Mouse (Mus musculus): Measurements from ENCODE around the gene Sugp2.
"Not testable (repeated sequence)": the region's sequence is repeated elsewhere in the genome, so short reads cannot be mapped to it uniquely, and the experiment has no call there.

The Sugp2 gene

DNA sequence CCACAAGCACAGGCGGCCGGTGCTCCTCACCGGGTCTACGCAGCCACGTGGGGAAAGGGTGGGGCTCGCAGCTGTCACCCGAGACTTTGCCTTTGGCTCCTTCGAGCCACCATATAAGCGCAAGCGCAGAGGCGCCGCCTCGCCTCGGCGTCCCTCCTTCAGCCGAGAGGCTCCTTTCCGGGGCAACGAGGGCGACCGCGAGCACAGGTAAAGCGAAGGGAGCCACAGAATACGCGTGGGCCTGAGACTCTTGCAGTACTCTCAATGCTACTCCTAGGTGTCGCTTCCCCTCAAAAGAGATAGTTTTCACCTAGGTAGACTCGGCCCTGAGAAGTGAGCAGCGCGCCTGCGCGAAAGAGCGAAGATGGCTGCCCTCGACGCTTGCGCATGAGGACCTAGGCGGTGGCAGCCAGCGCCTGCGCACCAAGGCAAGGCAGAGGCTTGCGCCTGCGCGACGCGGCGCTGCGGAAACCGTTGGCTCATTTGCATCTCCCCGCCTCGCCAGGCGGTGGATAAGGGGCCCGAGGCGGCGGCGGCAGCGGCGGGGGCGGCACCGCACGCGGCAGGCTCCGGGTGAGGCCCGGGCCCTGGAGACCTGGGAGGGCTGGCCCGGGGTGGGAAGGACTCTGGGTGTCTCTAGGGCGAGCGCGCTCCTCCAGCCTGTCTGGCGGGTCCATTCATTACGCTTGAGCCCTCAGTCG is at the start of gene Sugp2, which contains the start of gene Armc6:
Gene Sugp2, plus strand, starts transcription at position 147 of the 701 bp plus-strand sequence.
Gene Armc6, minus strand, starts transcription at position 387 of the 701 bp plus-strand sequence.
- peak; percentile 96 for DNase-seq

DNA sequence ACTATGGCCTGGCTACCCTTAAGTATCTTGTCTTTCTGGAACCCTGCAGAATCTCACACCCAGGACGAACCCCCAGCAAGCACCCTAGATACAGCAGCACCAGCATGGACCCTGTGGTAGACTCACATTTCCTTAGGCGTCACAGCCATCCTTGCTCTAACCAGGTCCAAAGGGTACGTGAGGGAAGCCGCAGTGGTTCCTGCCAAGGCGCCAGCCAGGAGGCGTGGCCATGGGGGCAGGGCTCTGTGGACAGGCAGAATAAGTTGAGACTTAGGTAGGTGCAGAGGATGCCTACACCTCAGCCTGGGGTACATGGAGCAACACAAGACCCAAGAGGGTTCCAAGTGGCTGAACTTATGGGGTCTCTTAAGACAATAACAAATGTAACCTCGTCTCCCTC is 45.3 kb upstream of the Sugp2 start:
- no peak for DNase-seq

DNA sequence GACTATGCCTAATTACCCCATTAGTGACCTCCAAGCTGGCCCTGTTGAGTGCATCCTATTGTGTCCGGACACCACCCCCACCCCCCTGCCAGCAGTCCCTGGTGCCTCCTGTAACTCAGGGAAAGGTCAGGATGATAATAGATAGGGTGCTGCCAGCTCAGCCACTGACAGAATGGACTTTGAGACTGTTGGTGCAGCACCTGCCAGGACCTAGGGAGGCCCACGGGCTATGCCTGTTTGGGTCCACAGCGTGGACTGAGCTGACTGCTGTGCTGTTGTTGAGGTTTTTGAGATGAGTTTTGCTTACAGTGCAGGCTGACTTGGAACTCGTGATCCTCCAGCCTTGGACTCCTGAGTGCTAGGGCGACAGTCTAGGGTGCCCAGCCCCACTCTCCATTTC is 40.8 kb upstream of the Sugp2 start:
- DNase-seq = no peak

DNA sequence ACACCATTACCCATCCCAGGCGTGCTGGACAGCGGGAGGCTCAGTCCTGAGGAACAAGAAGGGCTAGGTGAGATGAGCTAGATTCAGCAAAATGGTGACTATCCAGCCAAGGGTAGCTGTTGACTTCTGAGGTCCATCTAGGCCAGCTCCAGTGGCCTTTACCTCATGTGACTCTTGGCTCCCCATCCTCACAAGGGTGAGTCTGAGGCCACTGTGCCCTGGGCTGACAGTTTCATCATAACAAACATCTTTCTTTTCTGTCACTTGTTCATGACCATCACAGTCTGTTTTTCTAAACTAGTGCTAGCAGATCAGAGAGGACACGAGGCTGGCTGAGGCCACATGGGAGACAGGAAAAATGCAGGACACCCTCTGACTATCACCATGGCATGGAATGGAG is 39.8 kb upstream of the Sugp2 start:
- DNase-seq = no peak

DNA sequence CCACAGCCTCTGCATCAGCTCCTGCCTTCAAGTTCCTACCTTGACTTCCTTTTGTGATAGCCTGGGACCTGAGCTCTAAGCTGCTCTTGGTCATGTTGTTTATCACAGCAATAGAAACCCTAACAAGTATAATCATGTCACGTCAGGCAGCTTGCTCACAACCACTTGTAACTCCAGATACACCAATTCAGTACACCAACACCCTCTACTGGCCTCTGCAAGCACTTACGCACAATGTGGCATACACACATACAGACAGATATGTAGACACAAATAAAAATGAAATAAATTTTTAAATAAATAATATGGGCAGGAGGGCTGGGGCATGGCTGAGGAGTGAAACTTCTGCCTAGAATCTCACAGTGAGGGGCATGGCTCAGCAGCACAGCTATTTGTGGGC is 38.3 kb upstream of the Sugp2 start:
- DNase-seq = no peak

DNA sequence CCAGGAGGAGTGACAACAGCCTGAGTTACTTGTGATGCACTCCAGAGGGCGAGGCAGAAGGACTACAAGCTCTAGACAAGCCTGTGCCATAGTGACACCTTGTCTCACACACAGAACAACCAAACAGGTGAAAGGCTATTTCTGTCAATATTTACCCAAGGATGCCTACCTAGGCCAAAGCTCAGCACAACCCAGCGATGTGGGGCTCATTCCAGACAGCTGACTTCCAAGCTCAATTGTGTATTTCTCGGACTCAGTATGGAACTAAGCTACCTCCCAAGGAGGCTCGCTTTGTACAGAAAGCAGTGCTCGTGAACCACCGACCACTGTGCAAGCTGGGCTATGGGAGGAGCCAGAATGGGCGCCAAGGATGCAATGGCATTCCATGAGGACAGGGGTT is 36.4 kb upstream of the Sugp2 start:
- DNase-seq = no peak

DNA sequence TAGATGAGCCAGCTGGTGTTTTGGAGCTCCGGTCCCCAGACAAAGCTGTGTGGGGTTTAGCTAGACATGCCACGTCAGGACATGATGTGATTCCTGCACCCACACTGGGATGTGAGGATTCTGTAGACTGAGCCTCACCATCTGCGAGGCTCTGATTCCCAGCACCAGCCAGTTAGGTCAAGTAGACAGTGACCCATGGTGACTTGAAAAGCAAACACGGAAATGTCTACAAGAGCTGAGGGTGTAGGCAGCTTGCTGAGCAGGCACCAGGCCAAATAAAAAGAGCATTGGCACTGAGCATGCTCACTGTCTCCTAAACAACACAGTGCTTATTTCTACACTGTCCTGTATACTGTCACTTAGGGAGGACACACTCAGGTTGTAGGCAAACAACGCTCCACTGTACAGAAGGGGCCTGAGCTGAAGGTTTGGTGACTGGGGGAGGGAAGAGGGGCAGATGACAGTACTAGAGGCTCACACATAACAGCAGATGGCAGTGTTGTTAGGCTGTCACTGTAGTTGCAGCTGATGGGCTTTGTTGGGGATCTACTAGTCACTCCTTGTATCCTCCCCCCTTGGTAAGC is 33.8 kb upstream of the Sugp2 start:
- DNase-seq = peak; percentile 33

DNA sequence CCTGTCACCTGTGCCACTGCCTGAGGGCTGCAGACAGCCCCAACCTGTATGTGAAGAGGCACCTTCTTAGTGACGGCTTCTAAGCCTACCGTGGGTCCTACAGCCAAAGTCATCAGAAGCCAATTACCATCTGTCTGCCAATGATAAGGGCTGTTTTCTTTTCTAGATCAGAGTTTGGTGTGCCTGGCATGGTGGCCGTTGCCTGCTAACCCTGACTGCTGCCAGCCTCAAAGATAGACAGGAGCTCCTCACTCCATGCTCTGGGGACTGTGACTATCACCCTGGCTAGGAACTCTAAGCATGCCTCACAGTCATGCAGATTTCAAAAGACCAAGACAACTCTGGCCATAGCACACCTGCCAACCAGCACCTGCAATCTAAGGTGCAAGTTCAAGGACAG is 32.6 kb upstream of the Sugp2 start:
- DNase-seq = no peak

DNA sequence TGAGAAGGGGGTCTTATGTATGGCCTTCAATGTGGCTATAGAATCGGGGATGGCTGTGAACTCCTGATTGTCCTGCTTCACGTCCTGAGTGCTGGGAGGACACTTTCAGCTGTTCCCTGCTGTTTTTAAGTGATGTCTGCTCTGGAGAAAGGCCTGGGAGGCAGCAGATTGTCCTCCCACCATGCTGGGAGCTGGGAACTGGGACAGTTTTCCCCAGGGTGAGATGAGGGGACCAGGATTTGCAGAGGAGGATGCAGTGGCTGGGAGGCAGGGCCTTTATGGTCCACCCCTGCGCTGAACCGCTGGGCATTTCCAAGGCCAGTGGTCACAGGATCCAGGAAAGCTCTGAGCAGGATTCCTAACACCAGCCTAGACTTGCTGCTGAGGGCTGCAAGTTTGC is 31.0 kb upstream of the Sugp2 start:
- no peak for DNase-seq

DNA sequence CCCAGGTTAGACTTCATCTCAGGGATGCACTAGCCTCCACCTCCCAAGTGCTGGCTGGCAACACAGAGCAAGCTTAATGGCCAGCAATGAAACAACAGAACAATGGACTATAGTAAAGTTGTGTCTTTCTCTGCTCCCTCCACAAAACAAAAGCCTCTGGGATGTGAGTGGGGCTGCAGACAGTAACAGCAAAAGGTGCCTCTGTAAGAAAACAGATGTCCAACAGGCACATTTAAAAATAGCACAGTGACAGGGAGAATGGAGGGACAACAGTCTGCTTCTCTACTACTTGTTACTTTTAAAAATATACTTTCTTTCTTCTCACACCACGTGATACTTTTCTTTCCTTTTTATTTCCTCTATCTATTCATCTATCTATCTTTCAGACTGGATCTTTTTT is 29.3 kb upstream of the Sugp2 start:
- no peak for DNase-seq

DNA sequence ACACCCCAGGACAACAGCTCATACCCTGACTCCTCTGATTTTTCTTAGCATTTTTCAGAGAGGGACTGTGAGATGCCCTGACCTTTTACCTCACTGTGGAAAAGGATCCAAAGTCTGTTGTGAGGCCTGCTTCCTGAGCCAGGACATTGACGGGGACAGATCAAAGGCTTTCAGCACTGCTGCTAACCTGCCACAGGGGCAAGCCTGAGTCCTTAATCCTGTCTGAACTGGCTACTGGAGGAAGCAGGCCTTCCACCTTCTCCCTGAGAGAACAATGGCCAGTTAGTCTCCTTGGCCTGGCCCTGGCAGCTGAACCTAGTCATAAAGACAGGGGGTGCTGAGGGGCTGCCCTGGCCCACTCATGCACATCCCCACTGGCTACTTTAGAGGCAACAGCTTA is 25.9 kb upstream of the Sugp2 start:
- no peak for DNase-seq

DNA sequence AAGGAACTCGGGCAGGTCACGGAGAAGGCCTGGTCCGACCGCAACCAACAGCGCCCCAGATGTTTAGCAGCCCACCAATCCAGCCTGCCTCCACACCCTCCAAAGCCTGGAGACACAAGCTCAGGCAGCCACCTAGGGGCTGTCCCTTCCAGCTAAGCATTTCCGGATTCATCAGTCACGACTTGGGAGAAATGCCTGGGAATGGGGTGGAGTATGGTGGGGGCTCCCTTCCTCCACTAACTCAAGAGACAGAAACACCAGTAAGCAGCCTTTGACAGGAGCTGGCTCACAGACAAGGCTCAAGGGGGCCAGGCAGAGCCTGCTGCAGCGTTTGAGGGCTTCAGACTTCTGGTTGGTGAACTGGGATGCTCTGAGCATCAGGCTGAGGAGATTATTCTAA is 23.5 kb upstream of the Sugp2 start:
- peak; percentile 53 for DNase-seq

DNA sequence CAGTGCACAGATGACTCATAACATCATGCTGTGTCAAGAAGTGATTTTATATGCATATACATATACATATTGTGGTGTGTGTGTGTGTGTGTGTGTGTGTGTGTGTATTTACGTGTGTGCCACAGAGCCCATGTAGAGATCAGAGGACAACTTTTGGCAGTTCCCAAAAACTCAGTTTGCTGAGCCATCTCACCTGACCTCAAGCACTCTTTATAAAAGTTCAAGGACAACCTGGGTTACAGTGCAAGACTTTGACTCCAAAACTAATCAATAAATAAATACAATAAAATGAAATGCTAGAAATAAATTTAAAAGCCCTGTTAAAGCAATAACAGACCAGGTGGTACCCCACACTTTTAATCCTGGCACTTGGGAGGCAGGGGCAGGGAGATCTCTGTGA is 22.8 kb upstream of the Sugp2 start:
- no peak for DNase-seq

DNA sequence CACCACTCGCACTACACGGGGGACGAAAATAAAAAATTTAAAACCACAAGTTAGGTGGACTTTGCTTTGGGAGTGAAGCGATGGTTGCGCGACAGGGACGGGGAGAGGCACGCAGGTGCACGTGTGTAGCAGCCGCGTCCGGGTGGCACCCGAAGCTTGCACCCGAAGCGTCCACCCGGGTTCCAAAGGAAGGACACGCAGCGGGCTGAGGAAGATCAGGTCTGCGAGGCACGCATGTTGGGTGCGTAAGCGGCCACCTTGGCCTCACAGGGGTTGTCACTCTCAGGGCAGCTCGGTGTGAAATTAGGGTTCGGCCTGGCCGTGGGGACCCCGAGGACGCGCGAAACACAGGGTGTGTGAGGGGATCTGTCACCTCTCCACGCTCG is 22.3 kb upstream of the Sugp2 start:
- DNase-seq = no peak

DNA sequence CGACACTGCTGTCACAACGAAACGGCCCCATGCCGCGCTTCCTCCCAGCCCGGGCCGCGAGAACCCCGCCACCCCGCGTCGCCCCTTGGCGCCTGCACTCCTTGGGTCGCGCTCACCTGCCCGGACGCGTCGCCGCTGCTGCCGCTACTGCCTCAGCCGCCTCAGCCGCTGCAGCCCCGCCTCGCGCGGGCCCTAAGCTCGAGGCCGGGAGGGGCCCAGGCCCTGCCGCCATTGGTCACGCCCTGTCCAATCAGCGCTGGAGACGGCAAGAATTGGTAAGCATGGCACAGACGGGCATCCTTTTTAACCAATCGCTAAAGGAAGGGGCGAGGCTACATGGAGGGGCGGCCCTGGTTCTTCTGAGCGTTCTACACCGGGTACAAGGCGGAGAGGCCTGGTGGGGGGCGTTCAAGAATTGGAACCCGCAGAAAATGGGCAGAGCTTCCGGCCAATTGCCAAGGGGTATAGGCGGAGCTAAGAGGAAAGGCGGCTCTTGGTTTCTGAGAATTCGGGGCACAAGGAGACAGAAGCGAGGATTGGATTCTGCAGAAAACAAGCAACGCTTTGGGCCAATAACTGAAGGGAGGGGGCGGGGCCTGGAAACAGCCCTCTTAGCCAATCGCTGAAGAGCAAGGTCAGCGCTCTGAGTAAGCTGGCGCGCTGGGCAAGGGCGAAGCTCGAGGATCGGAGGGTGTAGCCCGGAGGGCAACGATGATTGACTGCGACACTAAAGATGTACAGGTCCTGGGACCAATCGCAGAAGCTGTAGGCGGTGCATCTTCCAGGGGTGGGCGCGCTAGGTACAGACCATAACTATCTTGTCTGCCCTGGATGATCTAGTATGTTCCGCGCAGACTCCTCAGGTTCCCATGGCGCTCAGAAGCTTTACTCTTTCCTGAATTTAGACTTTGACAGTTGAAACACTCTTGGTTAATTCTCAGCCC is 21.6 kb upstream of the Sugp2 start, which contains the start of gene Slc25a42:
Gene Slc25a42, minus strand, starts transcription at position 194 of the 944 bp plus-strand sequence.
- DNase-seq = peak; percentile 99

DNA sequence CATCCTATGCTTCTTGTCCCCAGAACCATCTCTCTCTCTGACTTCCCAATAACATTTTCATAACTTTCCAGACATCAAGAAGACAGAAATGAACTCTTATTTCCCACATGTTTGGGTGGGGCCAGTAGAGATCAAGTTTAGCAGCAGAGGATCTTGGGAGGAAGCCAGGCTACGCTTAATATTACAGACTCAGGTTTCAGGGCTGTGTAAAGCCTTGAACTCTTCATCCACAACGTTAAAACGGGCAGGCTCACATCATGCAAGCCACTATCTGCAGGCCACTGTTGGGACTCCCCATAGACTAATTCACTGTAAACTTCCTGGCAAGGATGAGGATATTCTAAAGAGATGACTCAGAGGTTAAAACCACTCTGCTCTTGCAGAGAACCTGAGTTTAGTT is 19.6 kb upstream of the Sugp2 start:
- no peak for DNase-seq

DNA sequence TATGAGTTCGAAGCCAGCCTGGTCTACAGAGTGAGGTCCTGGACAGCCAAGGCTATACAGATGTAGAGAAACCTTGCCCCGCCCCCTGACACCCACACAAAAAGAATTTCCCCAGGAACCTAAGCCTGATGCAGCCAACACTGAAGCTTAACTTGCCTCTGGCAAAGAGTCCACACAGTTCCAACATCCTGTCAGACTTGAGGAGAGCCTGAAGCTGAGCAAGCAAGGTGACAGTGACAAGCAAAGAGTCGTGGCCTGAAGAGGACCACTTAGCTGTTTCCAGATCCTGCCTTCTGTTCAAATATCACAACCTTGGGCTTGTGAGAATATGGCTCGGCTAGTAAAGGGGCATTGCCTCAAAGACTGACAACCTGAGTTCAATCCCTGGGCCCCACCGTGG is 18.9 kb upstream of the Sugp2 start:
- no peak for DNase-seq

DNA sequence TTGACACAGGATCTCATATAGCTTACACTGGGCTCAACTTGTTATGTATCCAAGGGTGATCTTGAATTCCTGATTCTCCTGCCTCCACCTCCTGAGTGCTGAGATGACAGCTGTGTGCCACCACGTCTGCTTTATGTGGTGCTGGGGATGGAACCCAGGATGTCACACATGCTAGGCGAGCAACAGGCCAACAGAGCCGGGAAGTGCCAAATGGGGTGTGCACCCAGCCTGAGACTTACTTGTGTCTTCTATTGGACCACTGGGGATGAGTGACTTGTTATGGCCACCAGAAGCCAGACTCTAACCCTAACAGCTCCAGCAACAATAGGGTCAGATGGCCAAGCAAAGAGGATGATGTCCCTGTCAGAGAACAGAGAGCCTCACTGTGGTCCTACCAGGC is 17.9 kb upstream of the Sugp2 start:
- DNase-seq = not testable (repeated sequence)

DNA sequence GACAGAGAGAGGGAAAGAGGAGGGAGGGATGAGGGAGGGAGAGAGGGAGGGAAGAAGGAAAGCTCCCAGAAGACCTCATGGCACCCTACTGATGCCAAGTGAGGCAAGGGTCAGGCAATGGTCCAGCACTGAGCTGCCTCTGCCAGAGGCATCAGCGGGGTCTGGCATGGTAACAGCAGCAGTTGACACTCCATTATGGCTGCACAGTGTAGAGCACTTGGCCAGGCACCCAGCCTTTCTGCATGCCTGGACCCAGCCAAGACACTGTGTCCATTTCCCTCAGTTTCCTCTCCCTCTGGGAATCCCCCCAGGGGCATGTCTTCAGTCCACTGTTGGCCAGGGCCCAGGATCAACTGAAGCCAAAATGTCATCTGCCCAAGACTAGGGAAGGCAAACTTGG is 17.5 kb upstream of the Sugp2 start:
- peak; percentile 51 for DNase-seq

DNA sequence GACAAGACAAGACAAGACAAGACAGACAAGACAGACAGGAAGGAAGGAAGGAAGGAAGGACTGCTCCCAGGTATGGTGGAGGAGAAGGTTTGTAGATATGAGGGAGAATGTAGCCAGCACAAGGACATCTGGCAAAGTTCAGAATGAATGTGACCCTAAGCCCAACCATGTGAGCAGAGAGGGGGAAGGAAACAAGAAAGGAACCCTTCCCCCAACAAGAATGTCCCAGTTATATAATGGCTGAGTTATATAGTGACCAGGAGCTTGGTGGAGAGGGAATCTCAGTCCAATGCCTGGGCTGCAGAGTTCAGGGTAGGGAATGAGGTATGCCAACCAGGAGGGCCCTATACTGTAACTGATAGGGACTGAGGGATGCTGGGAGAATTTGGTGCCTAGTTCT is 16.6 kb upstream of the Sugp2 start:
- DNase-seq = no peak

DNA sequence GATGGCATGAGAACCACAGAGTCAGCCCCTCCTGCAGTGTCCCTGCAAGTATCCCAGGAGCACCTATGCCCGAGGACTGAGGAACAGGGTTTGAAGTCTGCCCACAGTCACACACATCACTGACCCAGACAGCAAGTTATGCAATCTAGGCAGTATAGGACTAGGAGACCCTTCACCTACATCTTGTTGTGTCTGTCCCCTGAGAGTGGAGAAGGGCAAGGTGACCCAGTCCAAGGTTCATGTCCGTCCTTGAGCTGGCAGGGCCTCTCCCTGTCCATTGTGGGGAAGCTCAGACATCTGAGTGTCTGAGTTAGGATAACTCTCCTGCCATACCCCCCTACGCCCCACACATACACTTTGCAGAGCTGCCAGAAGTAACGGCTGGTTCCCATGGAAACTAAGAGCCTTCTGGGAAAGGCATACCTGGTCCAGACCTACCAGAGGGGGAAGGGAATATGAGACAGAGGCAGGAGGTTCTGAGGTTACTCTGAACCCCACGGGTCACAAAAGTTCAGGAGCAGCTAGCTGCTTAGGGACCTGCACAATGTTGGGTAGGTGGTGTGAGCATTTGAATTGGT is 14.8 kb upstream of the Sugp2 start:
- DNase-seq = no peak

DNA sequence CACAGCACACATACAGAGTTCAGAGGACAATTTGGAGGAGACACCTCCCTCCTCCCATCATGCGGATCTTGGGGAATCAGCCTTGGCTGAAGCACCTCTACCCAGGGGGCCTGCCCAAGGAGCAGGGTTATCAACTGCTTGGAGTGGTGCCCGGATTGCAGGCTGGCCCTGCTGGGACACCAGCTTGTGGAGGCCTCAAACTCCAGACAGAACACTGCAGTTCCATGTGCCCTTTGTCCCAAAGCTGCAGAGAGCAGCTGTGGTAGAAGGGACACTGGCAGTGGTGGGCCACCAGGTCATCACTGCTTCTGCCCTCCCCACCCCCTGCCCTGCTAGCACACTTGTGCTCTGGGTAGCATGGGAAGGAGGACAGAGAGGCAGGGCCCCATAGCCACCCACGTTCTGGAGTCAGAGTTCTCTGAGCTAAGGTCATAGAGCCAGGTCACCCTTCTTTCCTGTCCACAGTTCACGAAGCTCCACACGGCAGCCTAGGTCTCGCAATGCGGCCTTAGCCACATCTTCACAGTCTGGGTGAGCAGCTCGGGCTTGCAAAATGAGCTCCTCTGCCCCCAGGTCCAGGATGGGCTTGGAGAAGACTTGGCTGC is 13.7 kb upstream of the Sugp2 start:
- no peak for DNase-seq

DNA sequence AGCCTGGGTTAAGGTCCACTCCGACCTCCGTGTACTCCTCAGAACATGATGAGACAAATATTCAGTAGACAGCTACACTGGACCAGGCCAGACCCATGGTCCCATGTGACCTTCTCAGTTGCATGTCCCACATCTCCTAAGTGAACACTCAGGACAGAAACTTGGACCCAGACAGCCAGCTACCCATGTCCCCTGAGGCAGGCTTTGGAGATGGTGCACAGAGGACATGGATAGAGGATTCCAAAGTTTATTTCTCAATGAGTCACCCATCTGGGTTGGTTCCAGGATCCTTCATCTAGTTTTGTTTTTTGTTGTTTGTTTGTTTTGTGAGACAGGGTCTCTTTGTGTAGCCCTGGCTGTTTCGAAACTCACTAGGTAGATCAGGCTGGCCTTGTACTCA is 13.1 kb upstream of the Sugp2 start:
- no peak for DNase-seq

Data from right cerebral cortex, postnatal 25 days (tissue).